Mouse (Mus musculus) neural tube, embryonic 15.5 days (tissue): ENCODE measurements around the gene Ttc39b. TPM values are rescaled to one million over a fixed set of nuclear protein-coding genes. Genes with fewer than 3 reads are reported as not detected.

ENCODE experiments used
- ATAC-seq: fragments of 200-750 bp; cut with Nextera tagmentation; 2 replicates; pipeline ENCODE4 v1.8.0; 2017; ENCODE audit warnings: mild to moderate bottlenecking, moderate TSS enrichment, moderate library complexity; ENCODE audit not compliant: low FRiP score
- H3K27ac ChIP-seq: fragments of 300-500 bp; sonication (generic); replicated peaks from 2 replicates; pipeline ENCODE4 v1.5.1; 2015; ENCODE audit warnings: mild to moderate bottlenecking, inconsistent platforms
- H3K27me3 ChIP-seq: fragments of 300-500 bp; sonication (generic); replicated peaks from 2 replicates; pipeline ENCODE4 v1.6.1; 2015; ENCODE audit warnings: inconsistent platforms
- H3K36me3 ChIP-seq: fragments of 300-500 bp; sonication (generic); 2 replicates; pipeline ENCODE4 v1.6.1; 2015; ENCODE audit warnings: inconsistent platforms
- H3K4me1 ChIP-seq: fragments of 300-500 bp; sonication (generic); 2 replicates; pipeline ENCODE4 v1.6.1; 2015; ENCODE audit warnings: inconsistent platforms
- H3K4me2 ChIP-seq: fragments of 300-500 bp; sonication (generic); 2 replicates; pipeline ENCODE4 v1.6.1; 2015; ENCODE audit warnings: inconsistent platforms, mild to moderate bottlenecking, moderate library complexity
- H3K4me3 ChIP-seq: fragments of 300-500 bp; sonication (generic); replicated peaks from 2 replicates; pipeline ENCODE4 v1.5.1; 2015; ENCODE audit warnings: mild to moderate bottlenecking, inconsistent platforms
- H3K9ac ChIP-seq: fragments of 300-500 bp; sonication (generic); replicated peaks from 2 replicates; pipeline ENCODE4 v1.6.1; 2015; ENCODE audit warnings: mild to moderate bottlenecking, inconsistent platforms
- H3K9me3 ChIP-seq: fragments of 300-500 bp; sonication (generic); replicated peaks from 2 replicates; pipeline ENCODE4 v1.6.1; 2016; ENCODE audit warnings: inconsistent platforms
- WGBS: fragments of 180-500 bp; shearing (Covaris S2); methylation state at CpG from one replicate; pipeline ENCODE4 v1.1.7; 2015; ENCODE audit warnings: mixed read lengths; 5-methylcytosine and 5-hydroxymethylcytosine counted together
- polyA plus RNA-seq: library from polyadenylated mRNA; unstranded; fragments of >200 nt; fragmentation: Nextera tagmentation; extraction: Ambion mirVana; gene quantifications from 2 replicates; pipeline ENCODE4 v1.2.1, GENCODE M21; 2015

The Ttc39b gene
- polyA plus RNA-seq, 1 experiment from 2014 or later: 7.4 TPM

- Histone ChIP-seq H3K27me3 (no peaks in the 10 kb centered on the region), H3K4me1 (0 out of 2 replicates have a peak, but pooled peaks cover 2% of the 10 kb centered on the region), H3K36me3 (no peaks in the 10 kb centered on the region), H3K9ac (no peak overlapping the region), H3K4me3 (no peak overlapping the region), H3K27ac (peak overlapping the region; percentile 3; the same call in 1 of the 2 replicates), H3K9me3 (no peaks in the 10 kb centered on the region), H3K4me2 (no peak overlapping the region)
- WGBS: 79% methylated on average over 14 of the region's 14 CpGs
- ATAC-seq: no peak
Measured at GRCm38 (mm10) chr4:83265926-83266692, 57.9 kb downstream of the Ttc39b start.

- Histone ChIP-seq H3K27me3 (no peaks in the 10 kb centered on the region), H3K36me3 (peaks cover 6% of the 10 kb centered on the region; the same call in 1 of the 2 replicates), H3K9me3 (no peaks in the 10 kb centered on the region), H3K4me3 (no peak overlapping the region), H3K27ac (no peak overlapping the region), H3K4me2 (no peak overlapping the region), H3K9ac (no peak overlapping the region), H3K4me1 (0 out of 2 replicates have a peak, but pooled peaks cover 2% of the 10 kb centered on the region)
- WGBS: 92% methylated on average over 2 of the region's 2 CpGs
- ATAC-seq: no peak
Measured at GRCm38 (mm10) chr4:83264832-83265231, 59.2 kb downstream of the Ttc39b start.

- Histone ChIP-seq H3K27ac (no peak overlapping the region), H3K4me3 (no peak overlapping the region), H3K27me3 (no peaks in the 10 kb centered on the region), H3K4me2 (no peak overlapping the region), H3K9me3 (no peaks in the 10 kb centered on the region), H3K4me1 (0 out of 2 replicates have a peak, but pooled peaks cover 2% of the 10 kb centered on the region), H3K9ac (no peak overlapping the region), H3K36me3 (peaks cover 14% of the 10 kb centered on the region)
- no peak for ATAC-seq
- WGBS: 9% methylated on average over 2 of the region's 2 CpGs
Measured at GRCm38 (mm10) chr4:83261998-83262397, 62.1 kb downstream of the Ttc39b start.

- H3K27me3 ChIP-seq: no peaks in the 10 kb centered on the region
- 87% methylated on average over 4 of the region's 4 CpGs for WGBS
- H3K9me3 ChIP-seq: no peaks in the 10 kb centered on the region
- no peak overlapping the region for H3K27ac ChIP-seq
- no peak for ATAC-seq
- H3K9ac ChIP-seq: no peak overlapping the region
- H3K36me3 ChIP-seq: peaks cover 19% of the 10 kb centered on the region
- H3K4me2 ChIP-seq: no peak overlapping the region
- no peaks in the 10 kb centered on the region for H3K4me1 ChIP-seq
- no peak overlapping the region for H3K4me3 ChIP-seq
Measured at GRCm38 (mm10) chr4:83259690-83260089, 64.4 kb downstream of the Ttc39b start.

- no peaks in the 10 kb centered on the region for H3K4me1 ChIP-seq
- 86% methylated on average over 3 of the region's 3 CpGs for WGBS
- H3K4me3 ChIP-seq: no peak overlapping the region
- no peak for ATAC-seq
- H3K27ac ChIP-seq: no peak overlapping the region
- no peaks in the 10 kb centered on the region for H3K9me3 ChIP-seq
- H3K36me3 ChIP-seq: peaks cover 19% of the 10 kb centered on the region
- H3K4me2 ChIP-seq: no peak overlapping the region
- no peaks in the 10 kb centered on the region for H3K27me3 ChIP-seq
- no peak overlapping the region for H3K9ac ChIP-seq
Measured at GRCm38 (mm10) chr4:83258273-83258672, 65.8 kb downstream of the Ttc39b start.

- Histone ChIP-seq H3K4me3 (no peak overlapping the region), H3K4me1 (no peaks in the 10 kb centered on the region), H3K9me3 (no peaks in the 10 kb centered on the region), H3K27ac (no peak overlapping the region), H3K4me2 (no peak overlapping the region), H3K27me3 (no peaks in the 10 kb centered on the region), H3K9ac (no peak overlapping the region), H3K36me3 (peaks cover 19% of the 10 kb centered on the region)
- ATAC-seq: no peak
- WGBS: 63% methylated on average over 17 of the region's 17 CpGs
Measured at GRCm38 (mm10) chr4:83257279-83258260, 66.5 kb downstream of the Ttc39b start.

- H3K4me1 ChIP-seq: no peaks in the 10 kb centered on the region
- no peaks in the 10 kb centered on the region for H3K27me3 ChIP-seq
- ATAC-seq: no peak
- 72% methylated on average over 11 of the region's 11 CpGs for WGBS
- no peaks in the 10 kb centered on the region for H3K9me3 ChIP-seq
- H3K4me2 ChIP-seq: no peak overlapping the region
- no peak overlapping the region for H3K4me3 ChIP-seq
- no peak overlapping the region for H3K27ac ChIP-seq
- peaks cover 19% of the 10 kb centered on the region for H3K36me3 ChIP-seq
- no peak overlapping the region for H3K9ac ChIP-seq
Measured at GRCm38 (mm10) chr4:83256779-83257178, 67.3 kb downstream of the Ttc39b start.

GRCm38 (mm10) chr4:83254941-83255340 lies 69.1 kb downstream of the Ttc39b start:
- no peak for ATAC-seq
- Histone ChIP-seq H3K27ac (no peak overlapping the region), H3K4me2 (no peak overlapping the region), H3K4me1 (no peaks in the 10 kb centered on the region), H3K9me3 (no peaks in the 10 kb centered on the region), H3K4me3 (no peak overlapping the region), H3K36me3 (peaks cover 12% of the 10 kb centered on the region), H3K9ac (no peak overlapping the region), H3K27me3 (no peaks in the 10 kb centered on the region)
- 93% methylated on average over 10 of the region's 10 CpGs for WGBS

GRCm38 (mm10) chr4:83253679-83254078 lies 70.4 kb downstream of the Ttc39b start:
- Histone ChIP-seq H3K9ac (no peak overlapping the region), H3K4me2 (no peak overlapping the region), H3K4me1 (no peaks in the 10 kb centered on the region), H3K4me3 (no peak overlapping the region), H3K9me3 (no peaks in the 10 kb centered on the region), H3K36me3 (peaks cover 5% of the 10 kb centered on the region; the same call in 1 of the 2 replicates), H3K27ac (no peak overlapping the region), H3K27me3 (no peaks in the 10 kb centered on the region)
- WGBS: 98% methylated on average over 6 of the region's 6 CpGs
- ATAC-seq: no peak

- Histone ChIP-seq H3K9ac (no peak overlapping the region), H3K27ac (no peak overlapping the region), H3K36me3 (peaks cover 25% of the 10 kb centered on the region), H3K4me3 (no peak overlapping the region), H3K27me3 (no peaks in the 10 kb centered on the region), H3K9me3 (no peaks in the 10 kb centered on the region), H3K4me2 (no peak overlapping the region), H3K4me1 (no peaks in the 10 kb centered on the region)
- WGBS: 79% methylated on average over 10 of the region's 10 CpGs
- ATAC-seq: no peak
Measured at GRCm38 (mm10) chr4:83243706-83244105, 80.3 kb downstream of the Ttc39b start.

GRCm38 (mm10) chr4:83241630-83242029 lies 82.4 kb downstream of the Ttc39b start:
- no peaks in the 10 kb centered on the region for H3K27me3 ChIP-seq
- no peak overlapping the region for H3K4me3 ChIP-seq
- no peaks in the 10 kb centered on the region for H3K9me3 ChIP-seq
- H3K36me3 ChIP-seq: peaks cover 30% of the 10 kb centered on the region
- WGBS: 61% methylated on average over 5 of the region's 5 CpGs
- ATAC-seq: no peak
- H3K27ac ChIP-seq: no peak overlapping the region
- H3K9ac ChIP-seq: no peak overlapping the region
- H3K4me1 ChIP-seq: no peaks in the 10 kb centered on the region
- no peak overlapping the region for H3K4me2 ChIP-seq
